Mouse (Mus musculus) kidney, adult 10 weeks (tissue): ENCODE measurements around the gene Npvf. TPM values are rescaled to one million over a fixed set of nuclear protein-coding genes. Genes with fewer than 3 reads are reported as not detected.

Source experiments
- polyA plus RNA-seq: library from polyadenylated mRNA; stranded (reverse); fragments of 350-450 nt; fragmentation: Illumina TruSeq; extraction: RNeasy Lipid Tissue Mini Kit (QIAGEN cat#74804); gene quantifications from one replicate; pipeline ENCODE4 v1.2.3, GENCODE M21; 2014; ENCODE audit warnings: low read depth, low replicate concordance

Gene Npvf
- not detected for polyA plus RNA-seq

DNA sequence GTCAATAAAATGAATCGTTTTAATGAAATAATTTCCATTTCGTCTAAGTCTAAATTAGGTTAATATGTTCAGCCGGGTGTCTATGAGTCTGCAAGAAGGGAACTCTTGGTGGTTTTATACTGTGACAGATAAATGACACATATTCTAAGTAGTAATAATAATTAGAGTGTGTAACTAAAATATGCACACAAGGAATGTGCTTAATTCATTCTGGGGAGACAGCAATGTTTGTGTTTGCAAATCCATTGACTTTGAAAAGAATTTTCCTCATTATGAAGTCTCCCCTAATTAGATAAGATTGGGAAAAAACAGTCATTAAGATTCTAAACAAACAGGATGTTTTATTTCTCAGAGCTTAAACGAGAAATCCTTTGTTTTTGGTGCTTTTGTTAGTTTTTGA, at the start of gene Npvf:
Npvf (minus strand) TSS at position 84 of the 400 bp plus-strand sequence.

Other genes with a start within 250 kb of the Npvf start
- gene Osbpl3, start 198.2 kb downstream of the Npvf start, polyA plus RNA-seq, result 49.0 TPM
- gene Cycs, start 87.9 kb downstream of the Npvf start, polyA plus RNA-seq, result 445 TPM
- 2.4 TPM for gene 4921507P07Rik, start 57.8 kb downstream of the Npvf start, polyA plus RNA-seq